Mouse (Mus musculus): ENCODE results near the gene Snx12. TPM values are rescaled to one million over a fixed set of nuclear protein-coding genes. Genes with fewer than 3 reads are reported as not detected.
A peak's percentile ranks its signal among the peaks of the same experiment; 100 is the strongest.
"Not testable (repeated sequence)": the region's sequence is repeated elsewhere in the genome, so short reads cannot be mapped to it uniquely, and the experiment has no call there.

The Snx12 gene
- polyA plus RNA-seq, 1 experiment from 2014 or later: 68.5 TPM

DNA sequence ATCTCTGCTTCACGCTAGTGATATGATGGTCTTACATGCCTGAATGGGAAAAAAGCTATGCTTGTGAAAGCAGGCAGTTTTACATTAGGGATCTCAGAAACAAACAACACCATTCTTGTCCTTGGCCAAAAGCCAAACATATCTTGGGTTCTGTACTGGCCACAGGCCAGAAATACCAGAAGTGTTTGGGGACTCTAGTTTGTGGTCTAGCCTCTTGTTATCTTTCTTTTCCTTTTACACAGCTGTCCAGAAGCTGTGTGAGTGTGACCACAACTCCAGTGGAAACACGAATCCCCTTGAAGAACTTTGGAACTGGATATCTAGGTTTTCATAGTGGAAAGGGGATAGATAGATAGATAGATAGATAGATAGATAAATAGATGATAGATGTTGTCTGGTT lies 95.4 kb downstream of the Snx12 start:
- Histone ChIP-seq H3K4me1 (no peaks in the 10 kb centered on the region), H3K36me3 (replicated peaks) (no peaks in the 10 kb centered on the region), H3K4me3 (no peak overlapping the region), H3K9me3 (no peaks in the 10 kb centered on the region), H3K27ac (no peak overlapping the region), H3K27me3 (ENCODE audit: poor library complexity, severe bottlenecking) (peaks cover 16% of the 10 kb centered on the region)
- 82% methylated on average over 2 of the region's 2 CpGs for WGBS
- DNase-seq (ENCODE audit: extremely low spot score, low spot score): no peak

DNA sequence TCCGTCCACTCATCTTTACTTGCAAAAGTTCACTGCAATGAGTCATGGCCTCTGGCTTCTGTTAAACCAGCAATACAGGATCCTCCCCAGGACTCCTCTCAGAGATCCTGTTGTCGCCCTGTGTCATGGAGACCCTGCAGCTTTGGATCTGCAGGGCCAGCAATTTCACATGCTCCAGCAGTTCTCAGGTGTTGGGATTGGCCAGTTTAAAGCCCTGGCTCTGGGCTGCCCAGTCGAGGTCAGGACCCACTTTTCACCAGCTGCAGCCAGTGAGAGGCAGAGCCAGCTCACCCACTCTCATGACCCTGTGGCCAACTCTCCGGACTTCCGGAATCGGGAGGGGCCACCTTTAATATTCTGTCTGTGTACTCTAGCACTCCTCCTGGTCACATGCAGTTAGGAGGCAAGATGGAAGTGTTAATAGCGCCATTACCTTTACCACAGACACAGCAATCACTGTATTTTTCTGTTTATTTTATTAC lies 95.8 kb downstream of the Snx12 start:
- no peaks in the 10 kb centered on the region for H3K9me3 ChIP-seq
- WGBS: 80% methylated on average over 7 of the region's 7 CpGs
- no peak for DNase-seq (ENCODE audit: extremely low spot score, low spot score)
- H3K4me3 ChIP-seq: no peak overlapping the region
- no peak overlapping the region for H3K27ac ChIP-seq
- no peaks in the 10 kb centered on the region for H3K36me3 ChIP-seq (replicated peaks)
- H3K27me3 ChIP-seq (ENCODE audit: poor library complexity, severe bottlenecking): peaks cover 14% of the 10 kb centered on the region
- H3K4me1 ChIP-seq: no peaks in the 10 kb centered on the region

GRCm38 (mm10) chrX:101120546-101120945 lies 101.8 kb downstream of the Snx12 start:
- WGBS: 71% methylated on average over 1 of the region's 1 CpGs
- H3K27ac ChIP-seq: no peak overlapping the region
- no peak overlapping the region for H3K4me3 ChIP-seq
- DNase-seq (ENCODE audit: extremely low spot score, low spot score): no peak
- no peaks in the 10 kb centered on the region for H3K4me1 ChIP-seq
- H3K27me3 ChIP-seq (ENCODE audit: poor library complexity, severe bottlenecking): peaks cover 5% of the 10 kb centered on the region; the same call in 1 of the 2 replicates
- no peaks in the 10 kb centered on the region for H3K36me3 ChIP-seq (replicated peaks)
- no peaks in the 10 kb centered on the region for H3K9me3 ChIP-seq

- peaks cover 6% of the 10 kb centered on the region for H3K4me1 ChIP-seq
- peak within 1 kb of the TSS; percentile 51 for H3K4me3 ChIP-seq
- peaks cover 56% of the 10 kb centered on the region for H3K27me3 ChIP-seq (ENCODE audit: poor library complexity, severe bottlenecking)
- H3K9me3 ChIP-seq: no peaks in the 10 kb centered on the region
- 46% methylated on average over 11 of the region's 11 CpGs for WGBS
- no peak for DNase-seq (ENCODE audit: extremely low spot score, low spot score)
- no peak within 1 kb of the TSS for H3K27ac ChIP-seq
- no peaks in the 10 kb centered on the region for H3K36me3 ChIP-seq (replicated peaks)
These were observed 136.4 kb downstream of the Snx12 start, which contains the start of gene Slc7a3 for GRCm38 (mm10) chrX:101085920-101086319. Slc7a3 (minus strand) TSS chrX:101086020.

GRCm38 (mm10) chrX:101085211-101085610 lies 137.2 kb downstream of the Snx12 start:
- not testable (repeated sequence) for H3K36me3 ChIP-seq (replicated peaks); H3K4me1 ChIP-seq; H3K27ac ChIP-seq; DNase-seq (ENCODE audit: extremely low spot score, low spot score); H3K9me3 ChIP-seq
- peaks cover 56% of the 10 kb centered on the region for H3K27me3 ChIP-seq (ENCODE audit: poor library complexity, severe bottlenecking)
- WGBS: 33% methylated on average over 9 of the region's 9 CpGs
- peak overlapping the region; percentile 51 for H3K4me3 ChIP-seq

DNA sequence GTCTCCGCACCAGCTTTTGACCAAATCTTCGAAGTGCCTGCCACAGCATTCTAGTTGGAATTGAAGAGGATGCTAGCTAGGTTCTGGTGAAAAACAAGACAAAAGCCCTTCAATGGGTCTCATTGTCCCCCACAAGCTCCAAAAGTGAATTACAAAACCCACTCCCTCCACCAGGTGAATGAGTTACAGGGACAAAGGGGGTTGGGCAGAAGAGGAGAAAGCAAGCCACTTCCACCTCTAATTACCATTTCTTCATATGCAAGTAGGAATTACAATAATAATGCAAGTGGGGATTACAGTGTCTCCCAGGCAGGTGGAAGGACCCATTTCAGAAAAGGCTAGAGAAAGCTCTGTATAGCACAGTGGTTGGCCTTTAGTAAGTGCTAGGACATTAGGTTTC lies 138.2 kb downstream of the Snx12 start:
- Histone ChIP-seq H3K36me3 (replicated peaks) (no peaks in the 10 kb centered on the region), H3K27ac (no peak overlapping the region), H3K4me1 (peaks cover 6% of the 10 kb centered on the region), H3K27me3 (ENCODE audit: poor library complexity, severe bottlenecking) (peaks cover 56% of the 10 kb centered on the region), H3K9me3 (no peaks in the 10 kb centered on the region), H3K4me3 (peak overlapping the region; percentile 51; the same call in 1 of the 2 replicates)
- 43% methylated on average over 2 of the region's 2 CpGs for WGBS
- no peak for DNase-seq (ENCODE audit: extremely low spot score, low spot score)

DNA sequence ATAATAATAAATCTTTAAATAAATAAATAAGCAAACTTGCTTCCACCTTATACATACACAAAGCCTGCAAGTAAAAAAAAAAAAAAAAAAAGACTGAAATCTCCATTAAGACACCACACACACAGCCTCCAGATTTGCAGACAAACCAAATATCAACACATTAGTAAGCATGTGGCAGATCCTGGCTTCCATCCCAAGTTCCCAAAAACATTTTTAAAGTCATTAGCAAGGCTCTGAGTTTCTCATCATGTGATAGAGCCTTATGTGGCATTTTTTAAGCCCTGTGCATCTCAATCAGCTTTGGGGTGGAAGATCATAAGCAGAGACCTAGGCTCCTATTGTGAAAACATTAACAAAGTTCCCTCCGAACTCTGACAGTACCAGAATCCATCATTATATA lies 157.1 kb downstream of the Snx12 start:
- Histone ChIP-seq H3K4me3 (no peak overlapping the region), H3K4me1 (no peaks in the 10 kb centered on the region), H3K27ac (no peak overlapping the region), H3K36me3 (replicated peaks) (no peaks in the 10 kb centered on the region), H3K27me3 (ENCODE audit: poor library complexity, severe bottlenecking) (peaks cover 8% of the 10 kb centered on the region), H3K9me3 (no peaks in the 10 kb centered on the region)
- 72% methylated on average over 1 of the region's 1 CpGs for WGBS
- no peak for DNase-seq (ENCODE audit: extremely low spot score, low spot score)

GRCm38 (mm10) chrX:101063503-101063902 lies 158.9 kb downstream of the Snx12 start:
- no peaks in the 10 kb centered on the region for H3K4me1 ChIP-seq
- H3K27ac ChIP-seq: no peak overlapping the region
- H3K27me3 ChIP-seq (ENCODE audit: poor library complexity, severe bottlenecking): peaks cover 8% of the 10 kb centered on the region
- no peak overlapping the region for H3K4me3 ChIP-seq
- DNase-seq (ENCODE audit: extremely low spot score, low spot score): no peak
- peaks cover 7% of the 10 kb centered on the region; the same call in 1 of the 2 replicates for H3K9me3 ChIP-seq
- no peaks in the 10 kb centered on the region for H3K36me3 ChIP-seq (replicated peaks)
- 83% methylated on average over 2 of the region's 2 CpGs for WGBS

- Histone ChIP-seq H3K27ac (no peak within 1 kb of the TSS), H3K27me3 (ENCODE audit: poor library complexity, severe bottlenecking) (no peaks in the 10 kb centered on the region), H3K4me1 (no peaks in the 10 kb centered on the region), H3K4me3 (no peak within 1 kb of the TSS), H3K9me3 (peaks cover 7% of the 10 kb centered on the region; the same call in 1 of the 2 replicates), H3K36me3 (replicated peaks) (no peaks in the 10 kb centered on the region)
- WGBS: 90% methylated on average over 31 of the region's 31 CpGs
- no peak for DNase-seq (ENCODE audit: extremely low spot score, low spot score)
These were observed 162.8 kb downstream of the Snx12 start, which contains the start of gene Tex11 for GRCm38 (mm10) chrX:101059541-101059940. Tex11 (minus strand) TSS chrX:101059667.

Other genes with a start within 250 kb of the Snx12 start
- not detected in 2 replicates for gene Tex11, start 162.9 kb downstream of the Snx12 start, polyA plus RNA-seq (2016; fragmentation: Nextera tagmentation; extraction: Ambion mirVana)
- gene Slc7a3, start 136.5 kb downstream of the Snx12 start, polyA plus RNA-seq (2016; fragmentation: Nextera tagmentation; extraction: Ambion mirVana): 0.99 and 1.4 TPM in 2 replicates
- gene Foxo4, start 32.0 kb upstream of the Snx12 start, polyA plus RNA-seq (2016; fragmentation: Nextera tagmentation; extraction: Ambion mirVana): 1.8 and 1.9 TPM in 2 replicates
- not detected in 2 replicates for gene Gm614, start 41.4 kb upstream of the Snx12 start, polyA plus RNA-seq (2016; fragmentation: Nextera tagmentation; extraction: Ambion mirVana)
- gene Il2rg, start 45.7 kb upstream of the Snx12 start, polyA plus RNA-seq (2016; fragmentation: Nextera tagmentation; extraction: Ambion mirVana): 2.0 and 2.7 TPM in 2 replicates
- not detected in 2 replicates for gene Gm20489, start 46.5 kb upstream of the Snx12 start, polyA plus RNA-seq (2016; fragmentation: Nextera tagmentation; extraction: Ambion mirVana)
- gene Med12, start 51.5 kb upstream of the Snx12 start, polyA plus RNA-seq (2016; fragmentation: Nextera tagmentation; extraction: Ambion mirVana): 33.8 and 38.6 TPM in 2 replicates
- gene Nlgn3, start 76.6 kb upstream of the Snx12 start, polyA plus RNA-seq (2016; fragmentation: Nextera tagmentation; extraction: Ambion mirVana): 9.6 and 11.1 TPM in 2 replicates
- gene Gjb1, start 153.8 kb upstream of the Snx12 start, polyA plus RNA-seq (2016; fragmentation: Nextera tagmentation; extraction: Ambion mirVana): not detected in 2 replicates
- 20.4 and 24.2 TPM in 2 replicates for gene Zmym3, start 198.3 kb upstream of the Snx12 start, polyA plus RNA-seq (2016; fragmentation: Nextera tagmentation; extraction: Ambion mirVana)
- 639 and 665 TPM in 2 replicates for gene Nono, start 206.8 kb upstream of the Snx12 start, polyA plus RNA-seq (2016; fragmentation: Nextera tagmentation; extraction: Ambion mirVana)
- 2.0 and 2.1 TPM in 2 replicates for gene Itgb1bp2, start 226.5 kb upstream of the Snx12 start, polyA plus RNA-seq (2016; fragmentation: Nextera tagmentation; extraction: Ambion mirVana)